Mouse (Mus musculus) testis, adult 2 months (tissue): ENCODE measurements around the gene Frmd4a. TPM values are rescaled to one million over a fixed set of nuclear protein-coding genes. Genes with fewer than 3 reads are reported as not detected.

Experiments used
- H3K27ac ChIP-seq: fragments of 200-500 bp; 2 replicates; pipeline ENCODE4 v1.5.1; 2012; ENCODE audit warnings: low read depth, low read length; ENCODE audit not compliant: control insufficient read depth, insufficient read depth
- H3K27me3 ChIP-seq: fragments of 200-500 bp; 2 replicates; pipeline ENCODE4 v1.6.1; 2012; ENCODE audit warnings: mild to moderate bottlenecking, low read length, moderate library complexity; ENCODE audit not compliant: control insufficient read depth, insufficient read depth
- H3K36me3 ChIP-seq: fragments of 200-500 bp; 2 replicates; pipeline ENCODE4 v1.6.1; 2012; ENCODE audit warnings: mild to moderate bottlenecking, low read length; ENCODE audit not compliant: control insufficient read depth, insufficient read depth
- H3K4me1 ChIP-seq: fragments of 200-500 bp; 2 replicates; pipeline ENCODE4 v1.6.1; 2012; ENCODE audit warnings: low read length; ENCODE audit not compliant: control insufficient read depth, insufficient read depth
- H3K4me3 ChIP-seq: fragments of 200-500 bp; 2 replicates; pipeline ENCODE4 v1.5.1; 2012; ENCODE audit warnings: low read depth, mild to moderate bottlenecking, low read length, moderate library complexity, mixed read lengths; ENCODE audit not compliant: control insufficient read depth
- CTCF ChIP-seq: fragments of 200-500 bp; IDR thresholded peaks from 2 replicates; pipeline ENCODE4 v1.5.1; 2012; ENCODE audit warnings: low read depth, mild to moderate bottlenecking, inconsistent platforms, low read length, moderate library complexity; ENCODE audit not compliant: control insufficient read depth, insufficient read depth, insufficient replicate concordance
- POLR2A ChIP-seq: fragments of 200-500 bp; IDR thresholded peaks from 2 replicates; pipeline ENCODE4 v1.6.1; 2012; ENCODE audit warnings: low read depth, mild to moderate bottlenecking, inconsistent platforms, low read length, moderate library complexity; ENCODE audit not compliant: control insufficient read depth
- polyA plus RNA-seq: library from polyadenylated mRNA; depleted of rRNA; stranded (reverse); fragments of >200 nt; gene quantifications from 2 replicates; pipeline ENCODE4 v1.2.3, GENCODE M21; 2012

The Frmd4a gene
- polyA plus RNA-seq, 1 experiment = 6.1 TPM

DNA sequence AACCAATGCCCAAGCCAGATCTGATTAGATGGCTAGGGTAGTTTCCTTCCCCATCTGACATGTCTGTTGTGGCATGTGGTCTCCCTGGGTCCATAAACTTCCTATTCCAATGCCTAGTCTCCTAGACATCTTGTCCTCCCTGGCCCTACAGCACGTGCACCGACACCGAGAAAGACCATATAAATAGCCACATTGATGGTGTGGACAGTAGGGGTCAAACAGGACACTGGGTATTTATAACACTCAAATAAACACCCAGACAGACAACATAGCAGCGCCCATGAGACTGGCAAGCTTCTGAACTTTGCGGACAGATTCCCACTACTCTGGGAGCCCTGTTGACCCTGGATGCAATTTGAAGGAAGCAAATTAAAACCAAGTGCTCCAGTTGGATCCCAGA lies 526.8 kb downstream of the Frmd4a start:
- TF ChIP-seq CTCF = no peak
- TF ChIP-seq POLR2A = no peak
- no peak overlapping the region for H3K4me3 ChIP-seq
- no peaks in the 10 kb centered on the region for H3K4me1 ChIP-seq
- H3K27me3 ChIP-seq = no peaks in the 10 kb centered on the region
- H3K27ac ChIP-seq = no peak overlapping the region
- H3K36me3 ChIP-seq = no peaks in the 10 kb centered on the region

DNA sequence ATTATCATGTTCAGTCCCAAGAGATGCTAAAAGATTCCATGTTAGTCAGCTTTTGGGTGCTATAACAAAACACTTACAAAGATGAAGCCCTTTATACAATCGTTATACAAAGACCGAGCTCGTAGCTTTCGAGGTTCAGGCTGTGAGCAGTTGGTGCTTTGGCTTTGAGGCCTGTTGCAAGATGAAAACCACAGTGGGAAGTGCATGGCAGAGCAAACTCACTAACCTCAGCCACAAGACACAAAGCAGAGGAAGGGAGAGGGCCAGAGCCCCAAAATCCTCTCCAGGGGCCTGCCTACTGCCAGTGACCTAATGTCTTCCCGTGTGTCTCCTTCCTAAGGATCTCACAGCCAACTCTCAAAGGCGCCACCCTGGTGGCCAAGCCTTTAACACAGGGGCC lies 527.7 kb downstream of the Frmd4a start:
- no peak overlapping the region for H3K4me3 ChIP-seq
- H3K36me3 ChIP-seq = no peaks in the 10 kb centered on the region
- no peak for TF ChIP-seq POLR2A
- TF ChIP-seq CTCF = no peak
- H3K27ac ChIP-seq = no peak overlapping the region
- no peaks in the 10 kb centered on the region for H3K27me3 ChIP-seq
- H3K4me1 ChIP-seq = no peaks in the 10 kb centered on the region

DNA sequence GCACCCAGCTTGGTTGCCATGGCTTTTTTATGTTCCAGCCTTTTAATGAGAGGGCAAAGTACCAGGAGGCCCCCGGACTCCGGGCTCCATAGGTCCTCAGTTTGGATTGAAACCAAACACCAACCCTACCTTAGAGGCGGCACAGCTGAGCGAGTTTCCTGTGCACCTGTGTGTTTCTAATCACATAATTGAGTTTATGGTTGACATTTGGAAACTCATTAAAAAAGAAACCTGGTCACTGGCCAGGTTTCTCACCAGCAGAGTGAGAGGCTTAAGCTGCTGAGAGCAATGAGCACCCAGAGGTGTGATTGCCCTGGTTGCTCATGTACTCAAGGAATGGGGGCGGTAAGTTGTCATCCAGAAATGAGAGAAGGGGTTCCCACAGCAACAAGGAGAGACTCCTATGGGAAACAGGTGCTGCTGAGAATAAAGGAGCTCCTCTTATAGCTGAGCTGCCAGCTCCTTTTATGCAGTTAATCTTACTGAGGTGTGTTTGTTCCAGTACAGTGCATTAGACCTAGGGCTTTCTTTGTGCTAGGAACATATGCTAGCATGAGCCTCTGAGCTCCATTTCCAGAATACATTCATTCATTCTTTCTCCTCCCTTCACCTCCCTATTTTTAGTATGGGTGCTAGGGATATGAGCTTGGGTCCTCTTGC lies 529.6 kb downstream of the Frmd4a start:
- no peak overlapping the region for H3K4me3 ChIP-seq
- no peaks in the 10 kb centered on the region for H3K4me1 ChIP-seq
- no peaks in the 10 kb centered on the region for H3K36me3 ChIP-seq
- H3K27me3 ChIP-seq = no peaks in the 10 kb centered on the region
- TF ChIP-seq POLR2A (no peak), CTCF (no peak)
- H3K27ac ChIP-seq = no peak overlapping the region

DNA sequence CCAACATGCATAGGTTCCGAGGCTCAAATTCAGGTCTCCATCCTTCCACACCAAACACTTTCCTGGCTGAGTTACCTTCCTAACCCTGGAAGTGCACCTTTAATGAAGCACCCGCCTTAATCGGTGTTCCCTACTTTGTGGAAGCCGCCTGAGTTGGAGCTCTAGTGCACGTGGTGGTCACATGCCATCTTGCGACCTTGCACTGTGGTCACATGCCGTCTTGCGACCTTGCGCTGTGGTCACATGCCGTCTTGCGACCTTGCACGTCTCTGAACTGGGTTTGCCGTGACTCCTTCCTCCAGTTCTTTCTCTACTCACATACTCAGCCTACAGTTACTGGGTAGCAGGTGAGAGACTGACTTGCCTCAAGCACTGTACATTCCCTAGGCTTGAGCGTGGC lies 531.8 kb downstream of the Frmd4a start:
- Histone ChIP-seq H3K4me3 (no peak overlapping the region), H3K27me3 (no peaks in the 10 kb centered on the region), H3K4me1 (no peaks in the 10 kb centered on the region), H3K27ac (no peak overlapping the region), H3K36me3 (no peaks in the 10 kb centered on the region)
- TF ChIP-seq POLR2A = no peak
- no peak for TF ChIP-seq CTCF

DNA sequence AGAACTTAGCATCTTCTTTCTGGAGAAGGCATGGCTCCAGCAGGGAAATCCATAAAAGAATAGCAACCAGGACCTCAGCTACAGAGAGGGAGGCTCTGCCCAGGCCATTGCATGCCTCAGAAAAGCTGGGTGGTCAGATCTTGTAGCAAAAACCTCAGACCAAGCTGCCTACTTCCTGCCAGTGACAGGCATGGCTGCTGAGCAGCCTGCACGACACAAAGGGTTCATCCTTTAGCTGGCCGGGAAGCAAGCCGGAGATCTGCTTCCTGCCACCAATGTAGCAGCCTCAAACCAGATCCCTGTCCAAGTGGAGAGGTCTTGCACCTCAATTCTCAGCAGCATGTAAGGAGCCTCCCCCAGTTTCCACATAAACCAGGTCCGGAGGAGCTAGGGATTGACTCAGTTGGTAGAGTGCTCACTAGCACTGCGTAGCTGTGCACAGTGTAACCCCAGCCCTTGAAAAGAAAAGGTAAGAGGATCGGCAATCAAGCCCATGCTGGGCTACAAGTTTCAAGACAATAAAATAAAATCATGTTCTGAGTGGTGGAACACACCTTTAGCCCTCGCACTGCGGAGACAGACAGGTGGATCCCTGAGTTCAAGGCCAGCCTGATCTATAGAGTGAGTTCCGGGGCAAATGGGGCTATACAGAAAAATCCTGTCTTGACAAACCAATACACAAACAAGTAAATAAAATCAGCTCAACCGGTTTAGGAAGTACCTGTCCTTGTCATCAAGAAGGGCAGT lies 532.7 kb downstream of the Frmd4a start:
- no peak overlapping the region for H3K27ac ChIP-seq
- H3K4me3 ChIP-seq = no peak overlapping the region
- H3K27me3 ChIP-seq = no peaks in the 10 kb centered on the region
- TF ChIP-seq POLR2A = no peak
- no peaks in the 10 kb centered on the region for H3K36me3 ChIP-seq
- H3K4me1 ChIP-seq = no peaks in the 10 kb centered on the region

DNA sequence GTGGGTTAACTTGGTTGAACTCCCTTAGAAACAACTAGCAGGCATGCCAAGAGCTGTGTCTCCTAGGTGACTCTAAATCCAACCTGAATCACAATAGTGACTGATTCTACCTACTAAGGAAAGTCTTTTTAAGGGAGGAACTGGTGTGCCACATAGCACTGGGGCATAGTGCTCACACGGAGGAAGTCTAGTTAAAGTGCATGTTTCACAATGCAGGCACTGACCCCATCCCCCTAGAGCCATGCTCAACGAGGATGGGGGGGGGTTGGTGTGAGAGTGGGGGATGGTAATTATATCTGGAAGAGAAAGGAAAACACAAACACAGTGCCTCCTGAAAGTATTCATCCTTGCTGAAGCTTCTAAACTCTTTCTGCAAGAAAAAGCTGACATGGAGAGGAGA lies 533.9 kb downstream of the Frmd4a start:
- no peak for TF ChIP-seq CTCF
- TF ChIP-seq POLR2A = no peak
- no peak overlapping the region for H3K4me3 ChIP-seq
- H3K27me3 ChIP-seq = no peaks in the 10 kb centered on the region
- no peaks in the 10 kb centered on the region for H3K4me1 ChIP-seq
- H3K36me3 ChIP-seq = no peaks in the 10 kb centered on the region
- H3K27ac ChIP-seq = no peak overlapping the region

DNA sequence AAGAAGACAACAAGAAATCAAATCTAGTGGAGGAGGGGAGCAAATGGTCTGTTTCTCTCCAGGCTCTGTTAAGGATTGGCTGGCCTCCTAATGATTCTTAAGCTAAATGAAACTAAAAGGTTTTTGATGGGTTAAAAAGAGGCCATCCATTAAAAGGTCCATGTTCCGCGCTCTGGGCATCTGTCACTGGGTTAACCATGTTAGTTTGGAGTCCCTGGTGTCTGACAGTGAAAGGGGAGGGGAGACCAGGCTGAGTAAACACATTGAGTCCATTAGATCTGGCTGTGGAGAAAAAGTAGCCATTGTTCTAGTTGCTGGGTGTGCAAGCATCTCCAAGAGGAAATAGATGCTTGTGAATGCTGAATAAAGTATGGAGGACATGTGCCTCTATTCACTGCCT lies 534.3 kb downstream of the Frmd4a start:
- Histone ChIP-seq H3K27me3 (no peaks in the 10 kb centered on the region), H3K36me3 (no peaks in the 10 kb centered on the region), H3K27ac (no peak overlapping the region), H3K4me3 (no peak overlapping the region), H3K4me1 (no peaks in the 10 kb centered on the region)
- TF ChIP-seq CTCF = no peak
- no peak for TF ChIP-seq POLR2A
